Mouse (Mus musculus) thymus, adult 2 months (tissue): ENCODE measurements at regions not wholly inside any gene's neighbourhood (a gene's known extent, or its start where the extent isn't known, plus 50 kb on each side); places are given as distances from the start of the nearest gene placed in this dataset.
"Not testable (repeated sequence)": the region's sequence is repeated elsewhere in the genome, so short reads cannot be mapped to it uniquely, and the experiment has no call there.

Experiments
- CTCF ChIP-seq: fragments of 200-500 bp; IDR thresholded peaks from 2 replicates; pipeline ENCODE4 v1.5.1; 2012; ENCODE audit warnings: mild to moderate bottlenecking, control low read depth, low read length, moderate library complexity, borderline replicate concordance; ENCODE audit not compliant: control insufficient read depth, poor library complexity, insufficient read depth; ENCODE audit errors: extremely low read depth
- POLR2A ChIP-seq: fragments of 200-500 bp; IDR thresholded peaks from 2 replicates; pipeline ENCODE4 v1.6.1; 2012; ENCODE audit warnings: mild to moderate bottlenecking, low read length, control low read depth, moderate library complexity; ENCODE audit not compliant: control insufficient read depth, poor library complexity, insufficient read depth; ENCODE audit errors: extremely low read depth

DNA sequence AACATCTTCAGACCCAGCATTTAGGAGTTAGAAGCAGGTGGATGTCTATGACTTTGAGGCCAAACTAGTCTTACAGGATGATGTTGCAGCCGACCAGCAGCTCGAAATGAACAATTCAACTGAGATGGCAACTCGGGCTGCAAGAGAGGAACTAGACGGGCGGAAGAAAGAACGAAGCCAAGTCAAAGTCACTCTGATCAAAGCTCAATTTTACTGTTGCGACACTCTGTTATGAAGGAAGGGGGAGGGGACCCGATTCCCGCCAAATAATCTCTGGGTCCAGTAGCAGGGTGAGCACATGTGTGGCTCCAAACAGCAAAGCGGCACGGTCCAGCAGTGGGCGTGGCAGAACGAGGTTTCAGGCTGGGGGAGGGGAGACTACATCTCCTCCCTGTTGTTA is 129.1 kb downstream of the Ulbp1 start:
- not testable (repeated sequence) for TF ChIP-seq CTCF, POLR2A
